Mouse (Mus musculus): Measurements from ENCODE around the gene Asb4. TPM values are rescaled to one million over a fixed set of nuclear protein-coding genes. Genes with fewer than 3 reads are reported as not detected.

Gene Asb4
- polyA plus RNA-seq, 1 experiment from 2014 or later, result 15.4 TPM

DNA sequence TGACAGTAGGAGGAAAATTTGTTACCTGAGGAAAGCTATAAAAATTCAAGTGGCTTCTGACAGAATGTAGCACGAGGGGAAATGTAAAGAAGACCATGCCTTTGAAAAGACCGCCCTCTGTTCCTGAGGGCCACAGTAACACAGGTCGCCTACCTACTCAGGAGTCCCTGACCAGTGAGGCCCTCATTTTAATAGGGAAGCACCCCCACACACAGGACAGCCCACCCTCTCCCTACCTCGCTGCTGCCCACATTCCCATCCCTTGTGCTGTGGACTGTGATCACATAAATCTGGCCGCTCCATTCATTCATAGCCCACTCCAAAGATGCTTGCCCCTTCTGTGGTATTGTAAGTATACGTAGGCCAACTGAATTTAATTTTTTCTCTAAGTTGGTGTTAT lies 20.8 kb downstream of the Asb4 start:
- H3K4me3 ChIP-seq (ENCODE audit: low read length), result no peak overlapping the region
- peak overlapping the region; percentile 46 for H3K27ac ChIP-seq (ENCODE audit: low read depth, low read length)
- no peaks in the 10 kb centered on the region for H3K36me3 ChIP-seq (ENCODE audit: control insufficient read depth, insufficient read depth, low read length)
- H3K27me3 ChIP-seq (replicated peaks; ENCODE audit: control insufficient read depth, insufficient read depth, low read length), result no peaks in the 10 kb centered on the region
- H3K9me3 ChIP-seq (ENCODE audit: control insufficient read depth, low read length), result no peaks in the 10 kb centered on the region
- no peak for ATAC-seq
- 53% methylated on average over 6 of the region's 6 CpGs for WGBS
- H3K4me1 ChIP-seq (ENCODE audit: control insufficient read depth, insufficient read depth, low read depth, low read length), result peaks cover 18% of the 10 kb centered on the region
- no peak overlapping the region for H3K9ac ChIP-seq (ENCODE audit: low read depth, low read length)
- H3K4me2 ChIP-seq (ENCODE audit: low read length), result no peak overlapping the region; the same call in 1 of the 2 replicates

DNA sequence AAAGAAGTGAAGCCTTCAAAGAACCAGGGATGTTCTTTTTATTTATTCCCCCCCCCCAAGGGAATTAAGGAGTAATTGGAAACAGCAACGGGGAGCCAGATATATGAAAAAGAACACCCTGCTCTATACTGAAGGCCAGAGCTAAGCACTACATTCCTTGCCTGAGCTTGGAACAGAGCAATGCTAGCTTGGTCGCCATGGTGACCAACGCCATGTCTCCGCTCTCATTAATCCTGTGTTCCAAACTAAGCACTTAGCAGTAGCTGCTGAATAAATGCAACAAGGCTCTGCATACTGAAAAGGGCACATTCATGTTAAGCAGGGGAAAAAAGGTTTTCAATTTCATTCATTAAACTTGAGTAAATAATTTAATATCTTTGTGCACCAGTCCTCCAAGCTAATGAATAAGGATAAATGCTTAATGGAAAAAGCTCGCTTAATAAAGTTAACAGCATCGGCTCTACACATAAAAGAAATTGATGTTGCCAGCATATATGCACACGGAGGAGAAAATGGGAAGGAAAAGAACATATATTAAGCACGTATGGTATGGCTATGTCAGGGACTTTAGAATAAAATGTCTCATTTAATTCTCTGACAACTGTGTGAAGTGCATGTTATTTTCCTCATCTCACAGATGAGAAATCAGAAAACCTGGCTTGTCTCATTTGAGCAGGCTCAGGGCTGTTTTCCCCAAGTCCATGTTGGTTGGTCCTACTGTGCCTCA lies 25.4 kb downstream of the Asb4 start:
- H3K36me3 ChIP-seq (ENCODE audit: control insufficient read depth, insufficient read depth, low read length), result no peaks in the 10 kb centered on the region
- no peak overlapping the region for H3K27ac ChIP-seq (ENCODE audit: low read depth, low read length)
- H3K9me3 ChIP-seq (ENCODE audit: control insufficient read depth, low read length), result no peaks in the 10 kb centered on the region
- H3K4me3 ChIP-seq (ENCODE audit: low read length), result no peak overlapping the region
- H3K4me2 ChIP-seq (ENCODE audit: low read length), result 0 out of 2 replicates have a peak overlapping the region, but pooled peaks have one; percentile 8
- H3K4me1 ChIP-seq (ENCODE audit: control insufficient read depth, insufficient read depth, low read depth, low read length), result peaks cover 14% of the 10 kb centered on the region
- ATAC-seq, result peak; percentile 95
- WGBS, result 26% methylated on average over 8 of the region's 8 CpGs
- H3K9ac ChIP-seq (ENCODE audit: low read depth, low read length), result no peak overlapping the region
- no peaks in the 10 kb centered on the region for H3K27me3 ChIP-seq (replicated peaks; ENCODE audit: control insufficient read depth, insufficient read depth, low read length)

GRCm38 (mm10) chr6:5409676-5410075 lies 26.5 kb downstream of the Asb4 start:
- ATAC-seq, result no peak
- Histone ChIP-seq H3K27me3 (replicated peaks; ENCODE audit: control insufficient read depth, insufficient read depth, low read length) (no peaks in the 10 kb centered on the region), H3K4me1 (ENCODE audit: control insufficient read depth, insufficient read depth, low read depth, low read length) (peaks cover 9% of the 10 kb centered on the region), H3K9ac (ENCODE audit: low read depth, low read length) (no peak overlapping the region), H3K27ac (ENCODE audit: low read depth, low read length) (no peak overlapping the region), H3K36me3 (ENCODE audit: control insufficient read depth, insufficient read depth, low read length) (no peaks in the 10 kb centered on the region), H3K4me2 (ENCODE audit: low read length) (no peak overlapping the region), H3K9me3 (ENCODE audit: control insufficient read depth, low read length) (no peaks in the 10 kb centered on the region), H3K4me3 (ENCODE audit: low read length) (no peak overlapping the region)
- 51% methylated on average over 4 of the region's 4 CpGs for WGBS

GRCm38 (mm10) chr6:5410697-5411391 lies 27.7 kb downstream of the Asb4 start:
- H3K27me3 ChIP-seq (replicated peaks; ENCODE audit: control insufficient read depth, insufficient read depth, low read length), result no peaks in the 10 kb centered on the region
- no peaks in the 10 kb centered on the region for H3K9me3 ChIP-seq (ENCODE audit: control insufficient read depth, low read length)
- no peak overlapping the region for H3K9ac ChIP-seq (ENCODE audit: low read depth, low read length)
- peak; percentile 51; the same call in 1 of the 2 replicates for ATAC-seq
- peaks cover 9% of the 10 kb centered on the region for H3K4me1 ChIP-seq (ENCODE audit: control insufficient read depth, insufficient read depth, low read depth, low read length)
- H3K4me3 ChIP-seq (ENCODE audit: low read length), result no peak overlapping the region
- no peaks in the 10 kb centered on the region for H3K36me3 ChIP-seq (ENCODE audit: control insufficient read depth, insufficient read depth, low read length)
- WGBS, result 55% methylated on average over 6 of the region's 6 CpGs
- no peak overlapping the region for H3K4me2 ChIP-seq (ENCODE audit: low read length)
- H3K27ac ChIP-seq (ENCODE audit: low read depth, low read length), result no peak overlapping the region

- WGBS, result 42% methylated on average over 8 of the region's 8 CpGs
- Histone ChIP-seq H3K36me3 (ENCODE audit: control insufficient read depth, insufficient read depth, low read length) (no peaks in the 10 kb centered on the region), H3K27me3 (replicated peaks; ENCODE audit: control insufficient read depth, insufficient read depth, low read length) (no peaks in the 10 kb centered on the region), H3K4me3 (ENCODE audit: low read length) (no peak overlapping the region), H3K9ac (ENCODE audit: low read depth, low read length) (no peak overlapping the region), H3K9me3 (ENCODE audit: control insufficient read depth, low read length) (no peaks in the 10 kb centered on the region), H3K4me1 (ENCODE audit: control insufficient read depth, insufficient read depth, low read depth, low read length) (peaks cover 6% of the 10 kb centered on the region), H3K4me2 (ENCODE audit: low read length) (no peak overlapping the region), H3K27ac (ENCODE audit: low read depth, low read length) (no peak overlapping the region)
- no peak for ATAC-seq
These were observed 30.1 kb downstream of the Asb4 start for GRCm38 (mm10) chr6:5413282-5413681.

GRCm38 (mm10) chr6:5421442-5421841 lies 38.3 kb downstream of the Asb4 start:
- H3K27ac ChIP-seq (ENCODE audit: low read depth, low read length), result no peak overlapping the region
- no peaks in the 10 kb centered on the region for H3K4me1 ChIP-seq (ENCODE audit: control insufficient read depth, insufficient read depth, low read depth, low read length)
- no peak overlapping the region for H3K4me2 ChIP-seq (ENCODE audit: low read length)
- 93% methylated on average over 2 of the region's 2 CpGs for WGBS
- no peak overlapping the region for H3K9ac ChIP-seq (ENCODE audit: low read depth, low read length)
- H3K36me3 ChIP-seq (ENCODE audit: control insufficient read depth, insufficient read depth, low read length), result no peaks in the 10 kb centered on the region
- no peaks in the 10 kb centered on the region for H3K27me3 ChIP-seq (replicated peaks; ENCODE audit: control insufficient read depth, insufficient read depth, low read length)
- no peaks in the 10 kb centered on the region for H3K9me3 ChIP-seq (ENCODE audit: control insufficient read depth, low read length)
- no peak overlapping the region for H3K4me3 ChIP-seq (ENCODE audit: low read length)
- ATAC-seq, result no peak

GRCm38 (mm10) chr6:5422386-5422785 lies 39.2 kb downstream of the Asb4 start:
- Histone ChIP-seq H3K4me1 (ENCODE audit: control insufficient read depth, insufficient read depth, low read depth, low read length) (no peaks in the 10 kb centered on the region), H3K27ac (ENCODE audit: low read depth, low read length) (no peak overlapping the region), H3K4me3 (ENCODE audit: low read length) (no peak overlapping the region), H3K9ac (ENCODE audit: low read depth, low read length) (no peak overlapping the region), H3K27me3 (replicated peaks; ENCODE audit: control insufficient read depth, insufficient read depth, low read length) (no peaks in the 10 kb centered on the region), H3K36me3 (ENCODE audit: control insufficient read depth, insufficient read depth, low read length) (no peaks in the 10 kb centered on the region), H3K4me2 (ENCODE audit: low read length) (no peak overlapping the region), H3K9me3 (ENCODE audit: control insufficient read depth, low read length) (no peaks in the 10 kb centered on the region)
- 93% methylated on average over 3 of the region's 3 CpGs for WGBS
- ATAC-seq, result no peak

- Histone ChIP-seq H3K9me3 (ENCODE audit: control insufficient read depth, low read length) (no peaks in the 10 kb centered on the region), H3K4me3 (ENCODE audit: low read length) (no peak overlapping the region), H3K27ac (ENCODE audit: low read depth, low read length) (no peak overlapping the region), H3K9ac (ENCODE audit: low read depth, low read length) (no peak overlapping the region), H3K36me3 (ENCODE audit: control insufficient read depth, insufficient read depth, low read length) (no peaks in the 10 kb centered on the region), H3K27me3 (replicated peaks; ENCODE audit: control insufficient read depth, insufficient read depth, low read length) (no peaks in the 10 kb centered on the region), H3K4me2 (ENCODE audit: low read length) (no peak overlapping the region), H3K4me1 (ENCODE audit: control insufficient read depth, insufficient read depth, low read depth, low read length) (no peaks in the 10 kb centered on the region)
- no peak for ATAC-seq
- WGBS, result 91% methylated on average over 15 of the region's 15 CpGs
These were observed 40.4 kb downstream of the Asb4 start for GRCm38 (mm10) chr6:5423594-5423993.

DNA sequence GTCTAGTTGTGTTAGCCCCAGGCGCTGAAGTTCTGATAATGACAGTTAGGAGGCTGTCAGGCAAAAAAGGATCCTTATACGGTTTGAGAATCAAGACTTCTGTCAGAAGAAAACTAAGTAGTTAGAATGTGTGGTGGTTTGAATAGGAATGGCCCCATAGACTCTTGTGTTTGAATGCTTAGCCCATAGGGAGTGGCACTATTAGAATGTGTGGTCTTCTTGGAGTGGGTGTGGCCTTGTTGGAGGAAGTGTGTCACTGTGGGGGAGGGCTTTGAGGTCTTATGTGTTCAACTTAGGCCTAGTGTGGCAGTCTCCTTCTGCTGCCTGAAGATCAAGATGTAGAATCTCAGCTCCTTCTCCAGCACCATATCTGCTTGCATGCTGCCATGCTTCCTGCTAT lies 43.8 kb downstream of the Asb4 start:
- WGBS, result 92% methylated on average over 2 of the region's 2 CpGs
- no peak for ATAC-seq
- H3K9ac ChIP-seq (ENCODE audit: low read depth, low read length), result no peak overlapping the region
- H3K4me1 ChIP-seq (ENCODE audit: control insufficient read depth, insufficient read depth, low read depth, low read length), result no peaks in the 10 kb centered on the region
- H3K4me2 ChIP-seq (ENCODE audit: low read length), result no peak overlapping the region
- H3K9me3 ChIP-seq (ENCODE audit: control insufficient read depth, low read length), result no peaks in the 10 kb centered on the region
- no peaks in the 10 kb centered on the region for H3K27me3 ChIP-seq (replicated peaks; ENCODE audit: control insufficient read depth, insufficient read depth, low read length)
- no peak overlapping the region for H3K4me3 ChIP-seq (ENCODE audit: low read length)
- no peak overlapping the region for H3K27ac ChIP-seq (ENCODE audit: low read depth, low read length)
- no peaks in the 10 kb centered on the region for H3K36me3 ChIP-seq (ENCODE audit: control insufficient read depth, insufficient read depth, low read length)

Data from hindbrain, embryonic 16.5 days (tissue).